Mouse (Mus musculus) kidney, embryonic 15.5 days (tissue): Measurements from ENCODE around the gene Sf3b5. TPM values are rescaled to one million over a fixed set of nuclear protein-coding genes. Genes with fewer than 3 reads are reported as not detected.

Source experiments
- polyA plus RNA-seq: library from polyadenylated mRNA; unstranded; fragments of >200 nt; fragmentation: Nextera tagmentation; extraction: Ambion mirVana; gene quantifications from 2 replicates; pipeline ENCODE4 v1.2.1, GENCODE M21; 2015

Sf3b5 gene
- polyA plus RNA-seq, 1 experiment from 2014 or later: 37.1 TPM

Other genes with a start within 250 kb of the Sf3b5 start
- gene Utrn, start 136.0 kb upstream of the Sf3b5 start, polyA plus RNA-seq: 85.2 and 86.1 TPM in 2 replicates
- 1.8 and 2.2 TPM in 2 replicates for gene Stx11, start 41.0 kb upstream of the Sf3b5 start, polyA plus RNA-seq
- gene Plagl1, start 55.2 kb downstream of the Sf3b5 start, polyA plus RNA-seq: 99.2 and 114 TPM in 2 replicates
- not detected in 2 replicates for gene Zc2hc1b, start 172.7 kb downstream of the Sf3b5 start, polyA plus RNA-seq
- gene Ltv1, start 187.8 kb downstream of the Sf3b5 start, polyA plus RNA-seq: 63.0 and 68.6 TPM in 2 replicates